Mouse (Mus musculus) intestine, embryonic 16.5 days (tissue): Measurements from ENCODE around the gene Pnpla5. TPM values are rescaled to one million over a fixed set of nuclear protein-coding genes. Genes with fewer than 3 reads are reported as not detected.

ENCODE experiments used
- ATAC-seq: fragments of 200-750 bp; cut with Nextera tagmentation; 2 replicates; pipeline ENCODE4 v1.8.0; 2017; ENCODE audit warnings: moderate TSS enrichment, moderate library complexity
- H3K27ac ChIP-seq: fragments of 300-500 bp; sonication (generic); 2 replicates; pipeline ENCODE4 v1.5.1; 2014; ENCODE audit warnings: mild to moderate bottlenecking, low read length
- H3K27me3 ChIP-seq: fragments of 300-500 bp; sonication (generic); replicated peaks from 2 replicates; pipeline ENCODE4 v1.6.1; 2014; ENCODE audit warnings: low read length, control low read depth, mixed read lengths; ENCODE audit not compliant: control insufficient read depth, insufficient read depth
- H3K36me3 ChIP-seq: fragments of 300-500 bp; sonication (generic); 2 replicates; pipeline ENCODE4 v1.6.1; 2014; ENCODE audit warnings: low read length, control low read depth; ENCODE audit not compliant: control insufficient read depth, insufficient read depth
- H3K4me1 ChIP-seq: fragments of 300-500 bp; sonication (generic); 2 replicates; pipeline ENCODE4 v1.6.1; 2014; ENCODE audit warnings: low read length, control low read depth, mixed read lengths; ENCODE audit not compliant: control insufficient read depth, insufficient read depth
- H3K4me2 ChIP-seq: fragments of 300-500 bp; sonication (generic); 2 replicates; pipeline ENCODE4 v1.6.1; 2014; ENCODE audit warnings: low read depth, low read length, control low read depth
- H3K4me3 ChIP-seq: fragments of 300-500 bp; sonication (generic); 2 replicates; pipeline ENCODE4 v1.5.1; 2014; ENCODE audit warnings: mild to moderate bottlenecking, low read length
- H3K9ac ChIP-seq: fragments of 300-500 bp; sonication (generic); 2 replicates; pipeline ENCODE4 v1.6.1; 2014; ENCODE audit warnings: low read depth, low read length
- H3K9me3 ChIP-seq: fragments of 300-500 bp; sonication (generic); 2 replicates; pipeline ENCODE4 v1.6.1; 2016; ENCODE audit warnings: low read length, control low read depth; ENCODE audit not compliant: control insufficient read depth
- WGBS: fragments of 180-500 bp; shearing (Covaris S2); extraction: QIAGEN DNeasy Blood & Tissue Kit; methylation state at CpG from one replicate; pipeline ENCODE4 v1.1.7; 2014; 5-methylcytosine and 5-hydroxymethylcytosine counted together
- polyA plus RNA-seq: library from polyadenylated mRNA; unstranded; fragments of >200 nt; fragmentation: Nextera tagmentation; extraction: Ambion mirVana; gene quantifications from 2 replicates; pipeline ENCODE4 v1.2.1, GENCODE M21; 2015

Pnpla5 gene
- polyA plus RNA-seq, 1 experiment from 2014 or later: not detected

- Histone ChIP-seq H3K27me3 (no peaks in the 10 kb centered on the region), H3K27ac (no peak overlapping the region), H3K9me3 (no peaks in the 10 kb centered on the region), H3K36me3 (no peaks in the 10 kb centered on the region), H3K4me3 (no peak overlapping the region), H3K4me1 (no peaks in the 10 kb centered on the region), H3K9ac (no peak overlapping the region), H3K4me2 (no peak overlapping the region)
- no peak for ATAC-seq
- WGBS: 59% methylated on average over 5 of the region's 5 CpGs
Measured at GRCm38 (mm10) chr15:84140929-84141328, 18.0 kb upstream of the Pnpla5 start.

- ATAC-seq: no peak
- 65% methylated on average over 3 of the region's 3 CpGs for WGBS
- H3K9ac ChIP-seq: no peak overlapping the region
Measured at GRCm38 (mm10) chr15:84140109-84140508, 17.1 kb upstream of the Pnpla5 start.

GRCm38 (mm10) chr15:84139592-84140005, 16.6 kb upstream of the Pnpla5 start:
- Histone ChIP-seq H3K36me3 (no peaks in the 10 kb centered on the region), H3K4me3 (no peak overlapping the region), H3K4me1 (no peaks in the 10 kb centered on the region), H3K27me3 (no peaks in the 10 kb centered on the region), H3K9ac (no peak overlapping the region), H3K4me2 (no peak overlapping the region), H3K27ac (no peak overlapping the region), H3K9me3 (no peaks in the 10 kb centered on the region)
- WGBS: 78% methylated on average over 5 of the region's 5 CpGs
- no peak for ATAC-seq

More at GRCm38 (mm10) chr15:84140109-84140508, 17.1 kb upstream of the Pnpla5 start:
- no peaks in the 10 kb centered on the region for H3K27me3 ChIP-seq
- no peaks in the 10 kb centered on the region for H3K9me3 ChIP-seq
- H3K36me3 ChIP-seq: no peaks in the 10 kb centered on the region
- no peak overlapping the region for H3K27ac ChIP-seq
- no peaks in the 10 kb centered on the region for H3K4me1 ChIP-seq
- H3K4me3 ChIP-seq: no peak overlapping the region
- no peak overlapping the region for H3K4me2 ChIP-seq

GRCm38 (mm10) chr15:84136473-84137415, 13.8 kb upstream of the Pnpla5 start:
- H3K9ac ChIP-seq: no peak overlapping the region
- no peaks in the 10 kb centered on the region for H3K27me3 ChIP-seq
- no peaks in the 10 kb centered on the region for H3K4me1 ChIP-seq
- H3K4me3 ChIP-seq: no peak overlapping the region
- no peaks in the 10 kb centered on the region for H3K36me3 ChIP-seq
- 36% methylated on average over 12 of the region's 12 CpGs for WGBS
- no peaks in the 10 kb centered on the region for H3K9me3 ChIP-seq
- no peak overlapping the region for H3K27ac ChIP-seq
- no peak for ATAC-seq
- H3K4me2 ChIP-seq: no peak overlapping the region

GRCm38 (mm10) chr15:84135472-84135871, 12.5 kb upstream of the Pnpla5 start:
- 77% methylated on average over 5 of the region's 5 CpGs for WGBS
- no peak for ATAC-seq

GRCm38 (mm10) chr15:84133440-84133839, 10.5 kb upstream of the Pnpla5 start:
- H3K27ac ChIP-seq: no peak overlapping the region
- no peak overlapping the region for H3K9ac ChIP-seq
- ATAC-seq: no peak
- no peak overlapping the region for H3K4me2 ChIP-seq
- no peaks in the 10 kb centered on the region for H3K4me1 ChIP-seq
- H3K4me3 ChIP-seq: no peak overlapping the region
- no peaks in the 10 kb centered on the region for H3K36me3 ChIP-seq
- H3K27me3 ChIP-seq: no peaks in the 10 kb centered on the region
- H3K9me3 ChIP-seq: no peaks in the 10 kb centered on the region
- WGBS: 62% methylated on average over 4 of the region's 4 CpGs

More at GRCm38 (mm10) chr15:84135472-84135871, 12.5 kb upstream of the Pnpla5 start:
- H3K4me1 ChIP-seq: no peaks in the 10 kb centered on the region
- no peak overlapping the region for H3K9ac ChIP-seq
- H3K4me2 ChIP-seq: no peak overlapping the region
- no peaks in the 10 kb centered on the region for H3K9me3 ChIP-seq
- H3K27me3 ChIP-seq: no peaks in the 10 kb centered on the region
- no peaks in the 10 kb centered on the region for H3K36me3 ChIP-seq
- H3K4me3 ChIP-seq: no peak overlapping the region
- no peak overlapping the region for H3K27ac ChIP-seq

GRCm38 (mm10) chr15:84131971-84132370, 9.0 kb upstream of the Pnpla5 start:
- no peaks in the 10 kb centered on the region for H3K4me1 ChIP-seq
- H3K9ac ChIP-seq: no peak overlapping the region
- H3K4me3 ChIP-seq: no peak overlapping the region
- ATAC-seq: no peak
- H3K9me3 ChIP-seq: no peaks in the 10 kb centered on the region
- 94% methylated on average over 7 of the region's 7 CpGs for WGBS
- H3K27ac ChIP-seq: no peak overlapping the region
- no peaks in the 10 kb centered on the region for H3K27me3 ChIP-seq
- no peaks in the 10 kb centered on the region for H3K36me3 ChIP-seq
- H3K4me2 ChIP-seq: no peak overlapping the region

GRCm38 (mm10) chr15:84131096-84131786, 8.3 kb upstream of the Pnpla5 start:
- H3K9me3 ChIP-seq: no peaks in the 10 kb centered on the region
- no peaks in the 10 kb centered on the region for H3K36me3 ChIP-seq
- no peaks in the 10 kb centered on the region for H3K27me3 ChIP-seq
- no peak overlapping the region for H3K4me2 ChIP-seq
- no peak for ATAC-seq
- H3K4me3 ChIP-seq: no peak overlapping the region
- no peak overlapping the region for H3K27ac ChIP-seq
- no peaks in the 10 kb centered on the region for H3K4me1 ChIP-seq
- H3K9ac ChIP-seq: no peak overlapping the region
- 55% methylated on average over 16 of the region's 16 CpGs for WGBS

- Histone ChIP-seq H3K27me3 (no peaks in the 10 kb centered on the region), H3K4me1 (no peaks in the 10 kb centered on the region), H3K9ac (no peak overlapping the region), H3K36me3 (no peaks in the 10 kb centered on the region), H3K9me3 (no peaks in the 10 kb centered on the region), H3K27ac (no peak overlapping the region), H3K4me2 (no peak overlapping the region), H3K4me3 (no peak overlapping the region)
- no peak for ATAC-seq
- WGBS: 34% methylated on average over 5 of the region's 5 CpGs
Measured at GRCm38 (mm10) chr15:84126871-84127270, 3.9 kb upstream of the Pnpla5 start.
